Mouse (Mus musculus): ENCODE measurements around the gene Moap1.

Moap1 gene

GRCm38 (mm10) chr12:102705906-102706640 is 37.4 kb downstream of the Moap1 start:
- DNase-seq (ENCODE audit: low read depth, low spot score), result no peak

- DNase-seq (ENCODE audit: low read depth, low spot score), result peak; percentile 85
These were observed 38.1 kb downstream of the Moap1 start for GRCm38 (mm10) chr12:102705216-102705871.

- DNase-seq (ENCODE audit: low read depth, low spot score), result peak; percentile 60
These were observed 38.8 kb downstream of the Moap1 start, which contains the start of gene Itpk1 for GRCm38 (mm10) chr12:102704457-102705198. Itpk1 (minus strand) TSS chr12:102704930.

- DNase-seq (ENCODE audit: low read depth, low spot score), result no peak
These were observed 39.5 kb downstream of the Moap1 start for GRCm38 (mm10) chr12:102703921-102704408.

- no peak for DNase-seq (ENCODE audit: low read depth, low spot score)
These were observed 40.0 kb downstream of the Moap1 start for GRCm38 (mm10) chr12:102703441-102703840.

GRCm38 (mm10) chr12:102703111-102703412 is 40.4 kb downstream of the Moap1 start:
- no peak for DNase-seq (ENCODE audit: low read depth, low spot score)

GRCm38 (mm10) chr12:102702356-102703110 is 40.9 kb downstream of the Moap1 start:
- DNase-seq (ENCODE audit: low read depth, low spot score), result peak; percentile 75

- no peak for DNase-seq (ENCODE audit: low read depth, low spot score)
These were observed 41.7 kb downstream of the Moap1 start for GRCm38 (mm10) chr12:102701691-102702207.

- no peak for DNase-seq (ENCODE audit: low read depth, low spot score)
These were observed 43.0 kb downstream of the Moap1 start for GRCm38 (mm10) chr12:102700453-102700852.

GRCm38 (mm10) chr12:102699156-102699555 is 44.3 kb downstream of the Moap1 start:
- no peak for DNase-seq (ENCODE audit: low read depth, low spot score)

- DNase-seq (ENCODE audit: low read depth, low spot score), result no peak
These were observed 45.3 kb downstream of the Moap1 start for GRCm38 (mm10) chr12:102698089-102698684.

- DNase-seq (ENCODE audit: low read depth, low spot score), result no peak
These were observed 46.1 kb downstream of the Moap1 start for GRCm38 (mm10) chr12:102697381-102697780.

GRCm38 (mm10) chr12:102696635-102697354 is 46.7 kb downstream of the Moap1 start:
- DNase-seq (ENCODE audit: low read depth, low spot score), result no peak

GRCm38 (mm10) chr12:102695369-102696239 is 47.9 kb downstream of the Moap1 start:
- DNase-seq (ENCODE audit: low read depth, low spot score), result no peak
